Mouse (Mus musculus): ENCODE results near the gene Tmem216.
"Not testable (repeated sequence)": the region's sequence is repeated elsewhere in the genome, so short reads cannot be mapped to it uniquely, and the experiment has no call there.

Tmem216 gene

GRCm38 (mm10) chr19:10569627-10570026 is 13.6 kb upstream of the Tmem216 start:
- no peak for ATAC-seq (ENCODE audit: insufficient number of reproducible peaks, low FRiP score, low TSS enrichment)

DNA sequence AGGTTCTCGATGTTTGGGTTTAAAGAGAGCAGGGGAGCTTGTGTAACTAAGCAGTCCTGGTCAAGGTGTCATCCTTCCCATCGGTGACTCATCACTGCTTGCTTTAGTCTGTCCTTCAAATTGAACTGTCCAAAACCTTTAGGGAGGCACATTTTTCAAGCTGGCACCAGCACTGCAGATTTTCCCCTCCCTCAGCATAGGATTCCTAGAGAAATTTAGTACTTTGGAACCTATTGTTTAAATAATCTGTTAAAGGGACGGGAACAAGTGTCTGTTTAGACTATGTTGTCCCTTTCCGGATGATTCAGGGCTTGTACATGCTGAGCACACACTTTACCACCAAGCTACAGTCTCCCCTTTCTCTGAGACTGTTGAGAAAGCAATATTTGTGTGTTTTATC is 9.2 kb upstream of the Tmem216 start:
- ATAC-seq (ENCODE audit: insufficient number of reproducible peaks, low FRiP score, low TSS enrichment), result no peak

- ATAC-seq (ENCODE audit: insufficient number of reproducible peaks, low FRiP score, low TSS enrichment), result no peak
Measured at GRCm38 (mm10) chr19:10564278-10564677, 8.2 kb upstream of the Tmem216 start.

DNA sequence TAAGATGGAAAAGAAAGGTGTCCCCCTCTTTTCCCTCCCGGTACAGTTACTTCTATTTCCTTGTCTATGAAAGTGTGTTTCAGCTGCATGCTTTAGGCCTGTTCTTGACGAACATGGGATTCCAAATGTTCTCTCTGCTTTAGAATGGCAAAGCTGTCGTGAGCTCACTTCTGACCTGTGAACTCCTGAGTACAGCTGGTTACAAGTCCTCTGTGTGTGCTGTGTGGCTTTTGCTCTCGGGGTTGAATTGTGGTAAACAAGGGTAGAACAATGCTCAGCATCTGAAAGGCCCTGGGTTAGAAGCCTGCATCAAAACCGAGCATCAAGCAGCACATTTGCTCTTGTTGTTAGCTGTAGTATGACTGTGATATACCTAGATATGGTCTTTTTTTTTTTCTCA is 6.3 kb upstream of the Tmem216 start:
- ATAC-seq (ENCODE audit: insufficient number of reproducible peaks, low FRiP score, low TSS enrichment), result no peak

GRCm38 (mm10) chr19:10561558-10562314 is 5.7 kb upstream of the Tmem216 start:
- ATAC-seq (ENCODE audit: insufficient number of reproducible peaks, low FRiP score, low TSS enrichment), result no peak

- ATAC-seq (ENCODE audit: insufficient number of reproducible peaks, low FRiP score, low TSS enrichment), result no peak
Measured at GRCm38 (mm10) chr19:10560108-10560507, 4.1 kb upstream of the Tmem216 start.

DNA sequence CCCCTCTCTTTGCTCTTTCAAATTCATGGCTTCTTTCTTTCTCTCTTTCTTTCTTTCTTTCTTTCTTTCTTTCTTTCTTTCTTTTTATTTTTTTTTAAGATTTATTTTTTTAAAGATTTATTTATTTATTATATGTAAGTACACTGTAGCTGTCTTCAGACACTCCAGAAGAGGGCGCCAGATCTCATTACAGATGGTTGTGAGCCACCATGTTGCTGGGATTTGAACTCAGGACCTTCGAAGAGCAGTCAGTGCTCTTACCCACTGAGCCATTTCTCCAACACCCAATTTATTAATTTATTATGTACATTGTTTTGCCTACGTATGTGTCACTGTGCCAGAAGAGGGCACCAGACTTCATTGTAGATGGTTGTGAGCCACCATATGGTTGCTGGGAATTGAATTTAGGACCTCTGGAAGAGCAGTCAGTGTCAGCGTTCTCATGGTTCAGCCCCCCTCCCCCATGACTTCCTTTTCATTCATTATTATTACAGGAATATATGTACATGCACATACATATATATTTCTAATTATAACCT is 1.9 kb upstream of the Tmem216 start:
- ATAC-seq (ENCODE audit: insufficient number of reproducible peaks, low FRiP score, low TSS enrichment), result not testable (repeated sequence)

GRCm38 (mm10) chr19:10557430-10557829 is 1.4 kb upstream of the Tmem216 start:
- no peak for ATAC-seq (ENCODE audit: insufficient number of reproducible peaks, low FRiP score, low TSS enrichment)

DNA sequence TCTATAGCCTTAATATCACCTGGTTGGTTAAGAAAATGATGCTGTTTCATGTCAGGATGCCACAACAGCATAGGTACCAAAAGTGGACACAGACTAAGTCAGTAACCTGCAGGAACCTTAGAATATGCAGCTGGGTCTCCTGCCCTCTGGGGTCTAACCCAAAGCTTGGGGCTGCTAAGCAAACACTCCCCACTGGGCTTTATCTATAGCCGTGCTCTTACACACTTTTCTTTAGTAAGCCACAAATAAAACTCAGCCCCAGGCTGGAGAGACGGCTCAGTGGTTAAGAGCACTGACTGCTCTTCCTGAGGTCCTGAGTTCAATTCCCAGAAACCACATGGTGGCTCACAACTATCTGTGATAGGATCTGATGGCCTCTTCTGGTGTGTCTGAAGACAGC is 963 bp upstream of the Tmem216 start:
- ATAC-seq (ENCODE audit: insufficient number of reproducible peaks, low FRiP score, low TSS enrichment), result no peak

DNA sequence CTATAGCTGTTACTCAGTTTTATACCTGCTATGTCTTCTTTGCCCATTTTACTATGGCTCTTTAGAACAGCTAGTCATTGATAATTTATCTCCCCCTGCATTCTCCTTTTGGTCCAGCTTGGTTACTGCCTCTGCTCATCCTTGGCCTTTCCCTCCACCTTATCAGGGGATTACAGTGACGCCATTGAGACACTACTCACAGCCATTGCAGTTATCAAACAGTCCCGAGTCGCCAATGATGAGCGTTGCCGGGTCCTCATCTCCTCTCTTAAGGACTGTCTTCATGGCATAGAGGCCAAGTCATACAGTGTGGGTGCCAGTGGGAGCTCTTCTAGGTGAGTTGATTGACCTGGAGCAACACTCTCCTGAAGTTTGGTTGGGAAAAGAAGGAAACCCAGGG is 16.6 kb downstream of the Tmem216 start:
- ATAC-seq (ENCODE audit: insufficient number of reproducible peaks, low FRiP score, low TSS enrichment), result no peak

GRCm38 (mm10) chr19:10530082-10530481 is 26.0 kb downstream of the Tmem216 start:
- no peak for ATAC-seq (ENCODE audit: insufficient number of reproducible peaks, low FRiP score, low TSS enrichment)

- 0 out of 2 replicates have a peak, but pooled peaks have one; percentile 16 for ATAC-seq (ENCODE audit: insufficient number of reproducible peaks, low FRiP score, low TSS enrichment)
Measured at GRCm38 (mm10) chr19:10525910-10526309, 30.1 kb downstream of the Tmem216 start, which contains the start of gene Sdhaf2. Gene Sdhaf2, minus strand, starts transcription at chr19:10526142.

- ATAC-seq (ENCODE audit: insufficient number of reproducible peaks, low FRiP score, low TSS enrichment), result peak; percentile 93
Measured at GRCm38 (mm10) chr19:10525106-10525901, 30.7 kb downstream of the Tmem216 start, which contains the start of gene Cpsf7. Gene Cpsf7, plus strand, starts transcription at chr19:10525266.

DNA sequence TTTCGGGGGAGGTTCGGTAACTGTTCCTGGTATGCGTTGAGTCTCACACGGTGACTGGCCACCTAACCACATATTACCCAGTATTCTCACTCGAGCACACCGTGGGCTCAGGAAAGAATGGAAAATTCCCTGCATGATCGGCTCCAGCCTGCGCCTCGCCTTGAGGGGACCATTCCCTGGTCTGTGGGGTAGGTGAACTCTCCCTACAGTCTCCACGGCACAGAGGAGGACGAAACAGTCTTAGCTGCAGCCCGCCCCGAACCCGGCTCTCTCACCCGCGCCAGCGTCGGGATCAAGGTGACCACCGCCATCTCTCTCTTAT is 31.3 kb downstream of the Tmem216 start:
- no peak for ATAC-seq (ENCODE audit: insufficient number of reproducible peaks, low FRiP score, low TSS enrichment)

- no peak for ATAC-seq (ENCODE audit: insufficient number of reproducible peaks, low FRiP score, low TSS enrichment)
Measured at GRCm38 (mm10) chr19:10523483-10524080, 32.5 kb downstream of the Tmem216 start.

DNA sequence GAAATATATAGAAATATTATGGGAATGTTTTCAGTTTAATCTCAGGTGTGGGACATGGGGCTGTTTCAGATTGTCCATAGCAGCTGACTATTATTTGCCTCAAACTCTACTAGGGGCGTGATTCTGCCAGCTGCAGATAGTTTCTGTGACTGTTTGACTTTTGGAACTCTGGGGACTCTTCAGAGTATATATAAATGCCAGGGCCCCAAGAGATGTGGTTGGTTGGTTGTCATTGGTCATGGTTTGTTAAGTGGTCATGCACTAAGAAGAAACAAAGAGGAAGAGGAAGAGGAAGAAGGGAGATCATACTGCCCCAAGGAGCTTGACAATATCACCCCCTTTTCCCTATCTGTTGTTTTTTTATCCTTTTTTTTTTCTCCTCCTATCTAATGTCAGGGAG is 34.1 kb downstream of the Tmem216 start:
- no peak for ATAC-seq (ENCODE audit: insufficient number of reproducible peaks, low FRiP score, low TSS enrichment)

GRCm38 (mm10) chr19:10520355-10520754 is 35.7 kb downstream of the Tmem216 start:
- no peak for ATAC-seq (ENCODE audit: insufficient number of reproducible peaks, low FRiP score, low TSS enrichment)

GRCm38 (mm10) chr19:10510759-10511330 is 45.2 kb downstream of the Tmem216 start:
- no peak for ATAC-seq (ENCODE audit: insufficient number of reproducible peaks, low FRiP score, low TSS enrichment)

DNA sequence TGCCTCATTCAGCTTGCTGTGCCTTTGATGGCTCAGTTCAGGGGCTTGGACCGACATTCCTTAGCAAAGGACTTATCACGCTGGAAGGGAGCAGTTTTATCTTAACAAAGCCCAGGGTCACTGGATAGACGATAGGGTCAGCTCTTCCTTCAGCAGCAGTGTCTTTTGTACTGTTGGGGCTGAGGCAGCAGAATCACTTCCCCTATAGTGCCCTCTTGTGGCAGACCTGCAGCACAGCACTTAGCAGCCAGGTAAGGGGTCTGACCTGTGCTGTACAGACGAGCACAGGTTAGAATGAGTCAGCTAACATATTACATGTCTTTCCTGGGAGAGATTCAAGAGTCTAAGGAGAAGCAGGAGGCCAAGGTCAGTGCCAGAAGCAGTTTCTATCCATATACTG is 53.5 kb downstream of the Tmem216 start:
- ATAC-seq (ENCODE audit: insufficient number of reproducible peaks, low FRiP score, low TSS enrichment), result no peak

DNA sequence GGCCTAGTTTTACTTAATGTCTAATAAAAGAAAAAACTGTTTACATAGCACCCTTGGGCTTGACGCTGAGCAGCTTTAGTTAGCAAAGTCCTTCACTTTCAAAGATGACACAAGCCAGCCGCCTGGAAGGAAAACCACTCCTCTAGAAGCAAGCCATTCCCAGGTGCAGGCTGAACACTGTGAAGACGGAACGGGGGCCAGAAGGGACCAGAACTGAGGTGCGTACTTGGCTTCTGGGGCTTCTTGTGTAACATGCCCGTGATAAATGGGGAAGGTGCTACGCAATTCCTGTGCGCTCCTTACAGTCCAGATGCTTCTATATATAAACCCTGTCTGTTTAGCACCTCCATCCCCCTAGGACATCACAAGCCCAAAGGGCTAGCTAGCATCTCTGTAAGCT is 55.5 kb downstream of the Tmem216 start:
- ATAC-seq (ENCODE audit: insufficient number of reproducible peaks, low FRiP score, low TSS enrichment), result no peak

All from cerebellum, adult (tissue).